Comparison of ENCODE assay signal across 31 mouse cellular contexts in the genomic region with DNA sequence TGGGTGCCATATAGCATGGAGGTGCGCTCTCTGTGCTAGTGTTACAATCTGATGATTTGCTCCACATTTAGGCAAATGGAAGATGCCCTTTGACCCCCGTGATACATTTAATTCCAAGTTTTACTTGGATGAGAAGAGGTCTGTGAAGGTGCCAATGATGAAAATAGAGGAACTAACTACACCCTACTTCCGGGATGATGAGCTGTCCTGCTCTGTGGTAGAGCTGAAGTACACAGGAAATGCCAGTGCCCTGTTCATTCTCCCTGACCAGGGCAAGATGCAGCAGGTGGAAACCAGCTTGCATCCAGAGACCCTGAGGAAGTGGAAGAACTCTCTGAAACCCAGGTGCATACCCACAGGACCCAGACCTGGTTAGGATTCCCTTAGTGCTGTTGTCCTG. TPM values are rescaled to one million over a fixed set of nuclear protein-coding genes. Genes with fewer than 3 reads are reported as not detected.
DNase-seq lines count a peak whose midpoint lies in the region; ATAC-seq lines count a peak whose summit lies in the region.
"Had no signal": no experiment of that assay in that cellular context is flagged by ENCODE, and none has a peak within 500 bp of the region (broad histone marks: within the 10 kb centered on the region; RNA-seq: fewer than 3 reads in every experiment).

No protein-coding gene starts in this region.

- H3K36me3 ChIP-seq in midbrain, embryonic 10.5 days: no peaks in the 10 kb centered on the region
- H3K36me3 ChIP-seq: forebrain, embryonic 10.5 days; heart, embryonic 13.5 days had no signal

- peak; percentile 63 for DNase-seq in A20 (ENCODE audit: low read depth, low spot score)
- peak; percentile 31 to 34 for DNase-seq in B cell, adult 2 months
- DNase-seq in midbrain, embryonic 10.5 days (ENCODE audit: low spot score): no peak
- DNase-seq in frontal cortex, postnatal 14 days (ENCODE audit: low spot score in 2 of 2): no peak
- DNase-seq in urinary bladder, postnatal 25 days (ENCODE audit: low spot score): no peak
- DNase-seq: adrenal gland, adult 2 months; adrenal gland, postnatal 14 days; cerebellum, adult 11 months; cerebellum, adult 2 months; cerebellum, adult 9-11 months; cerebellum, postnatal 25 days; gastrocnemius, postnatal 25 days; heart, adult 18-20 months; heart, postnatal 14 days; heart, postnatal 4 days had no signal

- H3K9me3 ChIP-seq in midbrain, embryonic 10.5 days (replicated peaks): no peaks in the 10 kb centered on the region
- H3K9me3 ChIP-seq: forebrain, embryonic 10.5 days; forebrain, embryonic 13.5 days; heart, embryonic 13.5 days had no signal

- peak; percentile 80 for ATAC-seq in granulocyte monocyte progenitor cell, adult 5-6 weeks (replicated peaks; ENCODE audit: poor library complexity, severe bottlenecking)
- peak; percentile 73 for ATAC-seq in megakaryocyte progenitor cell, adult 5-6 weeks (replicated peaks; ENCODE audit: poor library complexity)
- ATAC-seq: forebrain, embryonic 13.5 days; forebrain, embryonic 16.5 days; hindbrain, postnatal 0 days; inflammation-experienced regulatory T-cells, adult 6 months; intestine, embryonic 16.5 days had no signal

- H3K27ac ChIP-seq in midbrain, embryonic 10.5 days (replicated peaks): no peak overlapping the region
- H3K27ac ChIP-seq: forebrain, embryonic 10.5 days; forebrain, embryonic 13.5 days; heart, embryonic 13.5 days; hindbrain, embryonic 14.5 days; hindbrain, postnatal 0 days had no signal

- 77% methylated on average over 3 of the region's 3 CpGs for WGBS in midbrain, embryonic 10.5 days

- no peaks in the 10 kb centered on the region for H3K27me3 ChIP-seq in midbrain, embryonic 10.5 days (ENCODE audit: low read depth, poor library complexity, severe bottlenecking)
- H3K27me3 ChIP-seq: forebrain, embryonic 13.5 days; heart, embryonic 13.5 days had no signal

- no peak overlapping the region for H3K4me3 ChIP-seq in midbrain, embryonic 10.5 days
- H3K4me3 ChIP-seq: forebrain, embryonic 10.5 days; forebrain, embryonic 13.5 days; heart, embryonic 13.5 days had no signal

- H3K4me1 ChIP-seq in midbrain, embryonic 10.5 days: peaks cover 4% of the 10 kb centered on the region; the same call in 1 of the 2 replicates
- H3K4me1 ChIP-seq: forebrain, embryonic 13.5 days had no signal

RNA-seq across cellular contexts. Expression of gene Serpina3i, which starts 3.5 kb away (rescaled TPM):
- total RNA-seq in granulocyte monocyte progenitor cell, adult 5-6 weeks (2014; fragmentation: Nextera tagmentation): not detected in 2 replicates
- not detected in 2 replicates for total RNA-seq in granulocyte monocyte progenitor cell, adult 5-6 weeks (2017)
- not detected in 2 replicates for total RNA-seq in megakaryocyte progenitor cell, adult 5-6 weeks (2015)
- total RNA-seq in megakaryocyte progenitor cell, adult 5-6 weeks (2017): not detected in 2 replicates
- not detected in 2 replicates for polyA plus RNA-seq in midbrain, embryonic 10.5 days (2016; fragmentation: Nextera tagmentation; extraction: Ambion mirVana)
- total RNA-seq: gastrocnemius, postnatal 25 days; MEL had no signal
- polyA plus RNA-seq: cerebellum, adult 2 months; cortical plate, adult 2 months; embryonic facial prominence, embryonic 11.5 days; forebrain, embryonic 10.5 days; forebrain, embryonic 13.5 days; forebrain, embryonic 16.5 days; hindbrain, embryonic 11.5 days; hindbrain, postnatal 0 days; inflammation-experienced regulatory T-cells, adult 6 months had no signal

RNA-seq across cellular contexts. Expression of gene Serpina3g, which starts 30.3 kb away (rescaled TPM):
- 30.4 and 34.2 TPM in 2 replicates for total RNA-seq in granulocyte monocyte progenitor cell, adult 5-6 weeks (2014; fragmentation: Nextera tagmentation)
- 26.5 and 29.7 TPM in 2 replicates for total RNA-seq in granulocyte monocyte progenitor cell, adult 5-6 weeks (2017)
- total RNA-seq in megakaryocyte progenitor cell, adult 5-6 weeks (2015): 14.9 and 26.9 TPM in 2 replicates
- total RNA-seq in megakaryocyte progenitor cell, adult 5-6 weeks (2017): 17.9 and 22.6 TPM in 2 replicates
- 0.25 TPM in 1 of 2 replicates, not detected in the other for polyA plus RNA-seq in midbrain, embryonic 10.5 days (2016; fragmentation: Nextera tagmentation; extraction: Ambion mirVana)
- total RNA-seq: gastrocnemius, adult 8-10 months; gastrocnemius, postnatal 25 days had no signal
- polyA plus RNA-seq: forebrain, embryonic 10.5 days; forebrain, embryonic 16.5 days had no signal

RNA-seq across cellular contexts. Expression of gene Serpina3j, which starts 48.0 kb away (rescaled TPM):
- total RNA-seq in granulocyte monocyte progenitor cell, adult 5-6 weeks (2014; fragmentation: Nextera tagmentation): not detected in 2 replicates
- not detected in 2 replicates for total RNA-seq in granulocyte monocyte progenitor cell, adult 5-6 weeks (2017)
- not detected in 2 replicates for total RNA-seq in megakaryocyte progenitor cell, adult 5-6 weeks (2015)
- total RNA-seq in megakaryocyte progenitor cell, adult 5-6 weeks (2017): not detected in 2 replicates
- polyA plus RNA-seq in midbrain, embryonic 10.5 days (2016; fragmentation: Nextera tagmentation; extraction: Ambion mirVana): not detected in 2 replicates
- total RNA-seq: adrenal gland, postnatal 14 days; adrenal gland, postnatal 4 days; gastrocnemius, adult 8-10 months; gastrocnemius, postnatal 25 days; heart, adult 18-20 months; heart, postnatal 14 days; heart, postnatal 4 days; hindbrain, postnatal 0 days; MEL had no signal
- polyA plus RNA-seq: adrenal gland, adult 2 months; cerebellum, adult 2 months; cortical plate, adult 2 months; embryonic facial prominence, embryonic 11.5 days; forebrain, embryonic 10.5 days; forebrain, embryonic 13.5 days; forebrain, embryonic 16.5 days; heart, embryonic 13.5 days; hindbrain, embryonic 11.5 days; hindbrain, embryonic 14.5 days; hindbrain, postnatal 0 days; inflammation-experienced regulatory T-cells, adult 6 months; intestine, embryonic 16.5 days had no signal

RNA-seq across cellular contexts. Expression of gene Serpina3f, which starts 52.0 kb away (rescaled TPM):
- total RNA-seq in granulocyte monocyte progenitor cell, adult 5-6 weeks (2014; fragmentation: Nextera tagmentation): 0.69 TPM in 1 of 2 replicates, not detected in the other
- total RNA-seq in granulocyte monocyte progenitor cell, adult 5-6 weeks (2017): 0.62 and 1.6 TPM in 2 replicates
- total RNA-seq in megakaryocyte progenitor cell, adult 5-6 weeks (2015): 1.7 and 2.1 TPM in 2 replicates
- total RNA-seq in megakaryocyte progenitor cell, adult 5-6 weeks (2017): 1.2 and 1.4 TPM in 2 replicates
- polyA plus RNA-seq in midbrain, embryonic 10.5 days (2016; fragmentation: Nextera tagmentation; extraction: Ambion mirVana): 0.27 and 0.30 TPM in 2 replicates
- total RNA-seq: gastrocnemius, adult 8-10 months; gastrocnemius, postnatal 25 days; heart, postnatal 4 days; hindbrain, postnatal 0 days; MEL had no signal
- polyA plus RNA-seq: cerebellum, adult 2 months; cortical plate, adult 2 months; forebrain, embryonic 16.5 days; heart, embryonic 13.5 days had no signal

Comparison
In these comparisons a context has a peak if more than half of its experiments do, and no peak if none do; other contexts are left out.
1. DNase-seq: peak in A20 (single experiment) and B cell, adult 2 months (2 of 2); none in midbrain, embryonic 10.5 days (single experiment), frontal cortex, postnatal 14 days (0 of 2) and urinary bladder, postnatal 25 days (single experiment).